Mouse (Mus musculus) liver, postnatal 0 days (tissue): Measurements from ENCODE around the gene 0610040J01Rik.

ENCODE experiments used
- CTCF ChIP-seq: sonication (generic); IDR thresholded peaks from 2 replicates; pipeline ENCODE4 v1.5.1; 2016; ENCODE audit warnings: antibody characterized with exemption, low read depth
- EP300 ChIP-seq: IDR thresholded peaks from 2 replicates; pipeline ENCODE4 v1.6.1; 2016; ENCODE audit warnings: antibody characterized with exemption, low read depth, mild to moderate bottlenecking

DNA sequence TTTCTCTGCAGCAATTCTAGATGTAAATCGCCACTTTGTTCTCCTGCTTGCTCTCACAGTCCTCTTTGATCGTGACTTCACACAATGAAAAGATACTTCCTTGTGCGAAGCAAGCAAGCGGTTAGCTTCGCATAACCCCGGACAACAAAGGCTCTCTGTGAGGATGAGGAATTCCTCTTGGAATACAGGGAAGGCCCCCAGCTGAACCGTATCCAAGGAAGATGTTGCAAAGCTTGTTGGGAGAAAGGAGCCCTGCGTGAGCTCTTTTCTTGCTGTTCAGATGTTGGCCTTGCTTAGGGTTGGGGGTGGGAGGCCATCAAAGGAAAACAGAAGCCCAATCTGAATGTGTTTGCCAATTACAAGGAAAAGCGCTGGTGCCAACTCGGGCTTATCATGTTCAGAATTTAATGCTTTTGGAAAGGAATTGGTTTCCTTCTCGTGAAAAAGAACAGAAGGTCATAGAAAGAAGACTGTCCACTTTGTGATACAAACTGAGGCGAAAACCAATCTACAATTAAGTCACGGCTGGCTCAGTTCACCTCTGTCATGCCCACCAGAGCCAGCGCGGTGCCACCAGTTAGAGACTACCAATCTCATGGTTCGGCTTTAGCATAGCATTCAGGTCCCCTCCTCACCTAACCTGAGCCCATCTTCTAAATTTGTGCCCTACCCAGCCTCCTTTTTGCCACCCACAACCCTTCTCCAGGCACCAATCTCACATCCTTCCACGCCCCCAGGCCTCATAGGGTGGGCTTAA lies 60.2 kb downstream of the 0610040J01Rik start:
- TF ChIP-seq EP300 = no peak
- no peak for TF ChIP-seq CTCF
